Mouse (Mus musculus) forebrain, embryonic 13.5 days (tissue): ENCODE measurements around the gene Rnf4. TPM values are rescaled to one million over a fixed set of nuclear protein-coding genes. Genes with fewer than 3 reads are reported as not detected.
A peak's percentile ranks its signal among the peaks of the same experiment; 100 is the strongest.

Experiments used
- ATAC-seq: fragments of 200-750 bp; cut with Nextera tagmentation; 2 replicates; pipeline ENCODE4 v1.8.0; 2017
- H3K27ac ChIP-seq: fragments of 300-500 bp; sonication (generic); 2 replicates; pipeline ENCODE4 v1.5.1; 2015; ENCODE audit warnings: inconsistent platforms, mild to moderate bottlenecking, moderate library complexity
- H3K27me3 ChIP-seq: fragments of 300-500 bp; sonication (generic); 2 replicates; pipeline ENCODE4 v1.6.1; 2015; ENCODE audit warnings: mild to moderate bottlenecking, inconsistent platforms
- H3K36me3 ChIP-seq: fragments of 300-500 bp; sonication (generic); 2 replicates; pipeline ENCODE4 v1.6.1; 2015; ENCODE audit warnings: mild to moderate bottlenecking, inconsistent platforms; ENCODE audit not compliant: poor library complexity, severe bottlenecking
- H3K4me1 ChIP-seq: fragments of 300-500 bp; sonication (generic); 2 replicates; pipeline ENCODE4 v1.6.1; 2015; ENCODE audit warnings: inconsistent platforms
- H3K4me2 ChIP-seq: fragments of 300-500 bp; sonication (generic); 2 replicates; pipeline ENCODE4 v1.6.1; 2015; ENCODE audit warnings: inconsistent platforms, mild to moderate bottlenecking, moderate library complexity
- H3K4me3 ChIP-seq: fragments of 300-500 bp; sonication (generic); 2 replicates; pipeline ENCODE4 v1.5.1; 2015; ENCODE audit warnings: mild to moderate bottlenecking, inconsistent platforms
- H3K9ac ChIP-seq: fragments of 300-500 bp; sonication (generic); 2 replicates; pipeline ENCODE4 v1.6.1; 2015; ENCODE audit warnings: mild to moderate bottlenecking, inconsistent platforms
- H3K9me3 ChIP-seq: fragments of 300-500 bp; sonication (generic); replicated peaks from 2 replicates; pipeline ENCODE4 v1.6.1; 2016; ENCODE audit warnings: inconsistent platforms
- WGBS: fragments of 180-500 bp; shearing (Covaris S2); methylation state at CpG from one replicate; pipeline ENCODE4 v1.1.7; 2015; 5-methylcytosine and 5-hydroxymethylcytosine counted together
- polyA plus RNA-seq: library from polyadenylated mRNA; unstranded; fragments of >200 nt; fragmentation: Nextera tagmentation; extraction: Ambion mirVana; gene quantifications from 2 replicates; pipeline ENCODE4 v1.2.1, GENCODE M21; 2015

Gene Rnf4
- polyA plus RNA-seq, 1 experiment from 2014 or later: 153 TPM

DNA sequence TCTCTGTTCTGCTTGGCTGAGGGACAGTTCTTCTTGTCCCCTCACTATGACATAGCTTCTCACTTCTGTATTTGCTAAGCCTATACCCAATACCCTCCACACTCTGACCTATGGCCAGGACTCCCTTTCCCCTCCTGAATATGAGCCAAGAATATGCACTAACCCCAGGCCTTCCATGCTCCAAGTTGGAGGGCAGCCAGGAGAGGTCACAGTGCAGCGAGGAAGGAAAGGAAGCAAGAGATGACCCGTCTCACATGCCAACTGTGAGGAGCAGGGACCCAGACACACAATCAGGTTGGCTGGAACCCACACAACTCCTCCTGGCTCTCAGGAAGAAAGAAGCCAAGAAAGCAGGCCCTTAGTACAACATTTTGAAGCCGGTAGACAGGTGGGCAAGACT lies 27.1 kb upstream of the Rnf4 start:
- H3K27me3 ChIP-seq: no peaks in the 10 kb centered on the region
- no peak overlapping the region for H3K27ac ChIP-seq
- no peaks in the 10 kb centered on the region for H3K36me3 ChIP-seq
- no peak overlapping the region for H3K9ac ChIP-seq
- no peak for ATAC-seq
- 83% methylated on average over 3 of the region's 3 CpGs for WGBS
- H3K4me2 ChIP-seq: no peak overlapping the region
- no peaks in the 10 kb centered on the region for H3K9me3 ChIP-seq
- H3K4me1 ChIP-seq: no peaks in the 10 kb centered on the region
- no peak overlapping the region for H3K4me3 ChIP-seq

DNA sequence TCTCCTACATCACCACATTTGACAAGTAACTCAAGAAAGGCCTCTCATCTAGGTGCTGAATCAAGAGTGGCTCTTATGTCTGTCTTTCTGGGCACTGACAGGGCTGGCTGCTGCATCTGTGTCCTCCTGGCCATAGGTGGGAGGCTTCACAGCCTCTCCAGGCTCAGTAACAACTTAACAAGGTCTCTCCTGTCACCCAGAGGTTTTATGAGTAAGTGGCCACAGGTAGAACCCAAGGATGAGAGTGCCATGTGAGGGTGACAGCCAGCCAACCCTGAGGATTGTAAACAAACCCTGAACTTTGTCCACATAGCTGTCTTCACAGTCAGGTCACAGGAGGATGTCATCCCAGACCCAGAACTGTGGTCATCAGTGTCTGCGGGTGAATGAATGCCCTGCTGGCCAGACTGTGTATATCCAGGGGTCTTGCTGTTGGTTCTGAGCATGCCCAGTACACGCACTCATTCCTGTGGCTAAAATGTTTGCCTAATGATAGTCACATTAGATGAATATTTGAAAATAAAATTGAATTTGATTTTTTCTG lies 16.5 kb upstream of the Rnf4 start:
- Histone ChIP-seq H3K36me3 (no peaks in the 10 kb centered on the region), H3K9me3 (no peaks in the 10 kb centered on the region), H3K27ac (no peak overlapping the region), H3K9ac (no peak overlapping the region), H3K27me3 (no peaks in the 10 kb centered on the region), H3K4me3 (no peak overlapping the region), H3K4me1 (no peaks in the 10 kb centered on the region), H3K4me2 (no peak overlapping the region)
- no peak for ATAC-seq
- WGBS: 77% methylated on average over 2 of the region's 2 CpGs

DNA sequence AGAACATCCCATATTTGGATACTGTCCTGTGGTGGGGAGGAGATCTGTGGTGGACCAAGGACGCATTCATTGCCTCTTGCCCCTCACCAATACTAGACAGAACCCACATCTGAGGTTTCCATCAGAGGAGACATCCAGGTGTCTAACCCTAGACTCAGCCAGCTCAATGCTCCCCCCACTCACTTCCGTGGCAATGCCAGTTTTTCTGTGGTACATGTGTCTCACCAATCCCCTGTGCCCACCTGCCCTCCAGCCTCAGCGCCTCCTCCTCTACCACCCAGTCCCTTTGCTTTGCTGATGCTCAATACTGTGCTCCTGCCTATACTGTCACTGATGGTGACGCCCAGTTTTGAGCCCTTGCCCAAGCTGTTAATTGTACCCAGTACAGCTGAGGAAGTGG lies 14.9 kb upstream of the Rnf4 start:
- Histone ChIP-seq H3K4me2 (no peak overlapping the region), H3K27me3 (no peaks in the 10 kb centered on the region), H3K27ac (no peak overlapping the region), H3K9me3 (no peaks in the 10 kb centered on the region), H3K4me1 (peaks cover 3% of the 10 kb centered on the region), H3K4me3 (no peak overlapping the region), H3K36me3 (no peaks in the 10 kb centered on the region), H3K9ac (no peak overlapping the region)
- WGBS: 87% methylated on average over 4 of the region's 4 CpGs
- no peak for ATAC-seq

DNA sequence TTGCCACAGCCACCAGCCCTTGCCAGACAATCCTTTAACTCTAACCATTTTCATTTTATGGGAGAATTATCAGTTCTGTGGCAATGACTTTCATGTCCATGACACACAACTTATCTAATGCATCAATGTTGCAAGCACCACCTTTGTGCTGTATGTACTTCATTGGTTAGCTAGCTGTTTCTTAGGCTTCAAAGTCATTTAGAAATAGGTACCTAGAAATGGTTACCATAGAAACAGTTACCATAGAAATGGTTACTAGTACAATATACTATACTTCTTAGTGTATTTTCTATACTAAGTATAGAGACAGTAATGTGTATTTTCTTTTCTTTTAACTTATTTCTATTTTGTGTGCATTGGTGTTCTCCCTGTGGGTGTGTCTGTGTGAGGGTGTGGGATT lies 10.8 kb upstream of the Rnf4 start:
- ATAC-seq: no peak
- Histone ChIP-seq H3K9ac (no peak overlapping the region), H3K36me3 (no peaks in the 10 kb centered on the region), H3K27me3 (no peaks in the 10 kb centered on the region), H3K4me2 (no peak overlapping the region), H3K27ac (no peak overlapping the region), H3K4me1 (peaks cover 14% of the 10 kb centered on the region), H3K4me3 (no peak overlapping the region), H3K9me3 (no peaks in the 10 kb centered on the region)

DNA sequence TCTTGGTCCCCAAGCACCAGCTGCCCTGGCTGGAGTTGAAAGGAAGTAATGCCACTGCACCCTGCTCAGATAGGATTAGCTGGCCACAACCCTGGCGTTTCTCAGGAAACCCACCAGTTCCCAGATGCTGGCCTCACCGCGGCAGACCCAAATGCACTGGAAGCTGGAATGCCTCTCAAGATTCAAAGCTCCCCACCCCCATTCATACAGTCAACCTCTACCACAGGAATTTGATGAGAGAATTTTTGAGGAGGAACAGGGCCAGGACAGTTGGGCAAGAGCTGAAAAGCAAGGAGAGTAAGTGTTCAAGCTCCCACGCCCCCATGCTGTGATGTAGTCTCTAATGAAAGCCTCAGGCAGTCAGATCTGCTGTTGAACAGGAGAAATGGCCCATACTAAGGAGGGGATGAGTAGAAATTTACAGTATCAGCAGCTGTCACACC lies 9.8 kb upstream of the Rnf4 start:
- H3K4me3 ChIP-seq: no peak overlapping the region
- peak overlapping the region; percentile 57 for H3K4me2 ChIP-seq
- WGBS: 23% methylated on average over 4 of the region's 4 CpGs

DNA sequence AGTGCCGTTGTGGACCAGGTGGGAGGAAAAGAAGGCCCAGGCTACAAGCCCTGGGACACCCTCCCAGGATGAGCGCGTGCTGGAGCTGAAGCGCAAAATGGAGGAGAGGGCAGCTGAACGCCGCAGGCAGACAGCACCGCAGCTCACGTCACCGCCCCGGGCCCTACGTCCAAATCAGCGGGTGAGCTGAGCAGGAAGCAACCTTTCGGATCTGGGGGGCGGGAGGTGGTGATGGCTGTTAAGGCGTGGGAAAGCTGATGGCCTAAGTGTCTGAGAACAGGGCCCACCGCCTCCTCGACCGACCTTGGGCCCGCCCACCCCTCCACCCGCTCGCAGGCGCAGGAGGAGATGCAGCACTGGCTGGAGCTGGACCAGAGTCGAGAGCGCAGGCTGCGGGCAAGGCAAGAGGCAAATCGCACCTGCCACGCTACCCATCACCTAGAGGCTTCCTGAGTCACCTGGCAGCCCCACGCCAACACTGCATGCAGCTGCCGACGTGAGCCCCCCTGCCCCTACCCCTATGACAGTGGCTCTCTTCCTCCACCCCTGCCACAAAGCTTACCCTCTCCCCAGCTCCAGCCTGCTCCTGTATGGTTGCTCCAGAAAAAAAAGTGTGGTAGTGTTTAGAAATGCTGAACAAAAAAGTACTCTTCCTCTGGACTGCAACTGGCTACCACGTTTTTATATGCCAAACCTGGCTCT lies 9.1 kb upstream of the Rnf4 start:
- H3K36me3 ChIP-seq: no peaks in the 10 kb centered on the region
- no peaks in the 10 kb centered on the region for H3K27me3 ChIP-seq
- H3K9me3 ChIP-seq: no peaks in the 10 kb centered on the region
- no peak overlapping the region for H3K27ac ChIP-seq
- H3K4me3 ChIP-seq: peak overlapping the region; percentile 33
- H3K9ac ChIP-seq: peak overlapping the region; percentile 60
- 14% methylated on average over 31 of the region's 31 CpGs for WGBS
- ATAC-seq: 0 out of 2 replicates have a peak, but pooled peaks have one; percentile 63
- H3K4me2 ChIP-seq: peak overlapping the region; percentile 57
- peaks cover 14% of the 10 kb centered on the region for H3K4me1 ChIP-seq

More for the DNA sequence above, 9.8 kb upstream of the Rnf4 start:
- H3K27ac ChIP-seq: no peak overlapping the region
- no peak for ATAC-seq
- H3K36me3 ChIP-seq: no peaks in the 10 kb centered on the region
- H3K4me1 ChIP-seq: peaks cover 14% of the 10 kb centered on the region
- H3K9me3 ChIP-seq: no peaks in the 10 kb centered on the region
- H3K27me3 ChIP-seq: no peaks in the 10 kb centered on the region
- no peak overlapping the region for H3K9ac ChIP-seq

DNA sequence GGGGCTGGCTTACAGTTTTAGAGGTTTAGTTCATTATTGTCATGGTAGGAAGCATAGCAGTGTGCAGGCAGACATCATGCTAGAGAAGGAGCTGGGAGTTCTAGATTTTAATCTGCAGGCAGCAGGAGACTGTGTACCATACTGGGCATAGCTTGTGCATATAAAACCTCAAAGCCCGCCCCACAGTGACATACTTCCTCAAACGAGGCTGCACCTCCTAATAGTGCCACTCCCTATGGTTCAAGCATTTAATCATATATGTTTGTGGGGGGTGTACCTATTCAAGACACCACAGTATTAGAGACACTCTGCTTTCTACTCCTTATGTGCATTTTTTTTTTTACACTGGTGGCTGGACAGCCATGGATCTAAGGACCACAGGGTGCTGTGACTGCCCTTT lies 6.0 kb upstream of the Rnf4 start:
- Histone ChIP-seq H3K27me3 (no peaks in the 10 kb centered on the region), H3K9me3 (no peaks in the 10 kb centered on the region), H3K9ac (no peak overlapping the region), H3K27ac (no peak overlapping the region), H3K4me2 (no peak overlapping the region), H3K4me1 (peaks cover 14% of the 10 kb centered on the region), H3K36me3 (no peaks in the 10 kb centered on the region), H3K4me3 (no peak overlapping the region)
- 89% methylated on average over 2 of the region's 2 CpGs for WGBS
- ATAC-seq: no peak

DNA sequence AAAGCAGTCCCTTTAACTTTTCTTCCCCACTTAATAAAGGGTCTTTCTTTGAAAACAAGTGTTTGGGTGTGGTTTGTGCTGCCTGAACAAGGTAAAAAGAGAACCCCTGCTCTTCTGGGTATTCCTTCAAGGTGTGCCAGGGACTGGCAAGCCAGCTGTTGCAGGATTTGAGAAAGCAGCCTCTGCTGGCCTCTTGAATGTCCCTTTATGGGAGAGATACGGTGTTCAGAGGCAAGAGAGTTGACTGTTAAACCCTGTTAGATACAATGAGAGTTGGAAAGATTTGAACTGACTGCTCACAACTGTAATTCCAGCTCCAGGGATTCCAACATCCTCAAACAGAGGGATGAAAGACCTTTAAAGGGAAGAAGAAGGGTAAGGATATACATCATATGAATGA lies 2.0 kb upstream of the Rnf4 start:
- Histone ChIP-seq H3K27ac (no peak overlapping the region), H3K4me2 (no peak overlapping the region), H3K4me3 (no peak overlapping the region), H3K4me1 (peaks cover 23% of the 10 kb centered on the region), H3K9me3 (no peaks in the 10 kb centered on the region), H3K27me3 (no peaks in the 10 kb centered on the region), H3K36me3 (peaks cover 6% of the 10 kb centered on the region; the same call in 1 of the 2 replicates), H3K9ac (no peak overlapping the region)
- no peak for ATAC-seq
- WGBS: 91% methylated on average over 1 of the region's 1 CpGs

DNA sequence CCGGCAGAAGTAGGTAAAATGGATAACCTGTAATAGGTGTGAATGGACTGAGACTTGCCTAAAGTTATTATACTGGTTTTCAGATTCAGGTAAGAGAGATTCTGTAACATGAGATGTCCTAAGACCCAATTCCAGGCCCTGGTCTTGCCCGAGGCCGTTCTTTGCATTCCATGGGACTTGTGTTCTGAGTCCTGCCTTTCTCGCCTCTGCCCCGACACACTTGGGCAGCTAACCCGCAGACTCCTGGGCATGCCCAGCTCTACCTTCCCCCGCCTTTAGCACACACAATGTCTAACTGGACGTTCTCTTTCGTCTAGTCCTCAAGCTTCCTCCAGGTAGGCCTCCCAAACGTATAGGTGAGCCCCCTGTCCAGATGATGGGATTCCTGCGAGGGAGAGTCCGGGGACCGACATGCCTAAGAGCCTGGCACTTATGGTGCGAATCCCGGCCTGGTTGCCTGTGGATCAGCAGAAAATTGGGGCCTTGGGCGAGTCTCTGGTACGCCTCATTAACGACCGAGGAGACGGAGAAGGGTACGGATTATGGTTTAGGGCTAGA lies 471 bp upstream of the Rnf4 start:
- Histone ChIP-seq H3K36me3 (peaks cover 6% of the 10 kb centered on the region; the same call in 1 of the 2 replicates), H3K27ac (peak overlapping the region; percentile 63), H3K4me1 (peaks cover 26% of the 10 kb centered on the region), H3K9ac (peak overlapping the region; percentile 89), H3K9me3 (no peaks in the 10 kb centered on the region), H3K4me2 (peak overlapping the region; percentile 71), H3K4me3 (peak overlapping the region; percentile 96), H3K27me3 (no peaks in the 10 kb centered on the region)
- peak; percentile 68 for ATAC-seq
- WGBS: 3% methylated on average over 21 of the region's 21 CpGs

DNA sequence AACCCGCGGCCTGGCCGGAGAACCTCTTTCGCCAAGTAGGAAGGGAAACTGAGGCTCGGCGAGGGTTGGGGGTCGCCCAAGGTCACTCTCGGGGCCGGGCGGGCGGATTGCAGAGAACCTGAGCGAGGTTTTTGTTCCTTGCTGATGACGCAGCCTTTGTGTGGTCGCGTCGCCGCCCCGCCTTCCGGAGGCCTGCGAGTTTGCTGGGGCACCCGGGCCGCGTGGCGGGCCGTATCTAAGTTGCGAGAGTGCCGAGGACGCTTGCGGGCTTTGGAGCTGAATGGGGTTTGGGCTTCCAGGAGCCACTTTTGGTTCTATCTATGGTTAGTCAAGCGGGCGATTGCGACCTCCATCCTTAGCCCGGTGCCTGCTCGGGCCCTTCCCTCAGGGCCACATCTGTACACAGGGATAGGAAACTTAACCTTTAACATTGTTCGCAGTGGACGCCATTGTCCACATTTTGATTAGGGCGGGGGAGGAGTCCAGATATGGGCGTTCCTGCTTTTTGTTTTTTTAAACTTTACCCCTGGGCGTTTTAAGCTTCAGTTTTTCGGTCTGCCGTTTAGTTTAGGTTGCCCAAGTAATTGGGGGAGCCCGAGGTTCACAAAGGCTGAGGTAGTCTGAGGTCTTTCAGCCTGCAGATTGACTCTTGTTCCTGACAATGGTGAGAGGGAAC lies 824 bp downstream of the Rnf4 start:
- H3K4me2 ChIP-seq: peak overlapping the region; percentile 74
- WGBS: under 1% methylated on average over 42 of the region's 42 CpGs
- peaks cover 26% of the 10 kb centered on the region for H3K4me1 ChIP-seq
- H3K4me3 ChIP-seq: peak overlapping the region; percentile 96
- no peaks in the 10 kb centered on the region for H3K27me3 ChIP-seq
- H3K9me3 ChIP-seq: no peaks in the 10 kb centered on the region
- peak; percentile 44; the same call in 1 of the 2 replicates for ATAC-seq
- peak overlapping the region; percentile 98 for H3K9ac ChIP-seq
- H3K27ac ChIP-seq: peak overlapping the region; percentile 93
- H3K36me3 ChIP-seq: peaks cover 6% of the 10 kb centered on the region; the same call in 1 of the 2 replicates

DNA sequence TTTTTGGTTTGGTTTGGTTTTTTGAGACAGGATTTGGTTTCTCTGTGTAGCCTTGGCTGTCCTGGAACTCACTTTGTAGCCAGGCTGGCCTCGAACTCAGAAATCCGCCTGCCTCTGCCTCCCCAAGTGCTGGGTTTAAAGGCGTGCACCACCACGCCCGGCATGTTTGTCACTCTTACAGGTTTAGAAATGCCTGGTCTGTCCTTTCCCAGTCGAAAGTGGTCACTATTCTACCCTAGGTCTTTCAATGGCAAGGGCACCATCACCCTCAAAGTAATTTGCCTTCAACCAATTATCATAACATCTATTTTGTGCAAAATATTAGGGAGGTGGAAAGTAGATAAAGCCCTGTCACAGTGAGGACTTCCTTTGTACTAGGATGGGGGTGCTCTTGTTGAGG lies 4.2 kb downstream of the Rnf4 start:
- Histone ChIP-seq H3K9ac (no peak overlapping the region), H3K4me1 (peaks cover 24% of the 10 kb centered on the region), H3K9me3 (no peaks in the 10 kb centered on the region), H3K27me3 (no peaks in the 10 kb centered on the region), H3K4me2 (no peak overlapping the region), H3K4me3 (no peak overlapping the region), H3K36me3 (peaks cover 25% of the 10 kb centered on the region), H3K27ac (no peak overlapping the region)
- 91% methylated on average over 6 of the region's 6 CpGs for WGBS
- no peak for ATAC-seq

DNA sequence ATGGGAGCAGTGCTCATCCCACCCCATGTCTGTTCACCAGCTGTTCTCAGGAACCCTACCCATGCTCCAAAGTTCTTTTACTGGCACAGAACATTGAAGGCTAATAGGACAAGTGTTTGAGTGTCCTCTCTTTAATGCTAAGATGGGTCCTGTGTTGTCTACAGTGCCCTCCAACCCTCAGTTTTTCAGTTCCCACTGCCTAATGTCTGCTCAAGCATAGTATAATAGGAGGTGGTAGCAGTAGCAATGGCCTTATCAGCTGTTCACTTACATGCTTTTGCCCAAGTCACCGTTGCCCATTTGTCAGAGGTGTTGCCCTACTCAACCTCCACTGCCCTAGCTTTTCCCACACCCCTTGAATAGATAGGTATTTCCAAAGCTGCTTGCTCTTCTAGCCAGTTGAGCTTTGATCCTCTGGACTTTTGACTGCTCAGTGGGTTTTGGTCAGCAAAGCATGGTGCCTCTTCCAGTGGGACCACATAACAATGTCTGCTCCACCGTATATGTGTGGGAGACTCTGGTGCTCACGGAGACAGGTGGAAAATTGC lies 16.1 kb downstream of the Rnf4 start:
- WGBS: 97% methylated on average over 3 of the region's 3 CpGs
- Histone ChIP-seq H3K27ac (no peak overlapping the region), H3K4me3 (no peak overlapping the region), H3K4me1 (no peaks in the 10 kb centered on the region), H3K4me2 (no peak overlapping the region), H3K27me3 (no peaks in the 10 kb centered on the region), H3K36me3 (peaks cover 95% of the 10 kb centered on the region), H3K9ac (no peak overlapping the region), H3K9me3 (no peaks in the 10 kb centered on the region)
- no peak for ATAC-seq
